Mouse (Mus musculus) heart, postnatal 0 days (tissue): Measurements from ENCODE around the gene Znrf3.

Experiments used
- CTCF ChIP-seq: IDR thresholded peaks from 2 replicates; pipeline ENCODE4 v1.5.1; 2016; ENCODE audit warnings: antibody characterized with exemption, control low read depth, low read depth
- EP300 ChIP-seq: IDR thresholded peaks from 2 replicates; pipeline ENCODE4 v1.6.1; 2016; ENCODE audit warnings: antibody characterized with exemption, low read depth

- TF ChIP-seq CTCF (no peak), EP300 (no peak)
These were observed 191.1 kb downstream of the Znrf3 start for GRCm38 (mm10) chr11:5253528-5253927.
